Mouse (Mus musculus) retina, adult 2 months (tissue): ENCODE results near the gene Hps5.
"Not testable (repeated sequence)": the region's sequence is repeated elsewhere in the genome, so short reads cannot be mapped to it uniquely, and the experiment has no call there.

ENCODE experiments used
- DNase-seq: peaks from one replicate; pipeline ENCODE4 v3.0.0-alpha.2; 2012; ENCODE audit warnings: low read depth, low spot score

The Hps5 gene

GRCm38 (mm10) chr7:46827803-46828184 lies 31.9 kb upstream of the Hps5 start:
- DNase-seq = no peak

GRCm38 (mm10) chr7:46827046-46827802 lies 31.4 kb upstream of the Hps5 start:
- peak; percentile 88 for DNase-seq

GRCm38 (mm10) chr7:46820876-46821632 lies 25.2 kb upstream of the Hps5 start:
- DNase-seq = not testable (repeated sequence)

- no peak for DNase-seq
These were observed 18.1 kb upstream of the Hps5 start for GRCm38 (mm10) chr7:46814012-46814411.

GRCm38 (mm10) chr7:46810325-46810724 lies 14.5 kb upstream of the Hps5 start:
- DNase-seq = no peak

GRCm38 (mm10) chr7:46796779-46797178 lies 915 bp upstream of the Hps5 start:
- no peak for DNase-seq

GRCm38 (mm10) chr7:46796206-46796679 lies 379 bp upstream of the Hps5 start:
- DNase-seq = no peak

GRCm38 (mm10) chr7:46793871-46794270 lies 2.0 kb downstream of the Hps5 start:
- no peak for DNase-seq

GRCm38 (mm10) chr7:46789177-46789849 lies 6.6 kb downstream of the Hps5 start:
- no peak for DNase-seq

GRCm38 (mm10) chr7:46770706-46771105 lies 25.2 kb downstream of the Hps5 start:
- peak; percentile 50 for DNase-seq

- no peak for DNase-seq
These were observed 27.4 kb downstream of the Hps5 start for GRCm38 (mm10) chr7:46768451-46768850.

- no peak for DNase-seq
These were observed 28.5 kb downstream of the Hps5 start for GRCm38 (mm10) chr7:46767371-46767770.

GRCm38 (mm10) chr7:46764672-46765071 lies 31.2 kb downstream of the Hps5 start:
- no peak for DNase-seq

GRCm38 (mm10) chr7:46762601-46763000 lies 33.3 kb downstream of the Hps5 start:
- DNase-seq = no peak

- no peak for DNase-seq
These were observed 34.6 kb downstream of the Hps5 start for GRCm38 (mm10) chr7:46761049-46761795.

GRCm38 (mm10) chr7:46751490-46751889 lies 44.4 kb downstream of the Hps5 start, which contains the start of gene Saa2:
Gene Saa2 (plus strand): TSS chr7:46751790.
- no peak for DNase-seq

GRCm38 (mm10) chr7:46748459-46748858 lies 47.4 kb downstream of the Hps5 start:
- DNase-seq = no peak

- no peak for DNase-seq
These were observed 49.5 kb downstream of the Hps5 start for GRCm38 (mm10) chr7:46746381-46746780.

GRCm38 (mm10) chr7:46745816-46746215 lies 50.0 kb downstream of the Hps5 start:
- DNase-seq = no peak

- not testable (repeated sequence) for DNase-seq
These were observed 53.0 kb downstream of the Hps5 start, which contains the start of gene Saa1 for GRCm38 (mm10) chr7:46742880-46743279. Gene Saa1 (minus strand): TSS chr7:46742980.

- DNase-seq = not testable (repeated sequence)
These were observed 55.8 kb downstream of the Hps5 start for GRCm38 (mm10) chr7:46740041-46740440.
